ENCODE assay signal across 9 mouse cellular contexts in genomic region chr4:126752608-126753141, GRCm38 (mm10). TPM values are rescaled to one million over a fixed set of nuclear protein-coding genes. Genes with fewer than 3 reads are reported as not detected.
A peak's percentile ranks its signal among the peaks of the same experiment; 100 is the strongest.
DNase-seq lines count a peak whose midpoint lies in the region; ATAC-seq and TF ChIP-seq lines count a peak whose summit lies in the region.
"Had no signal": no experiment of that assay in that cellular context is flagged by ENCODE, and none has a peak within 500 bp of the region (broad histone marks: within the 10 kb centered on the region; RNA-seq: fewer than 3 reads in every experiment).

No protein-coding gene starts in this region.

- H3K27ac ChIP-seq in hindbrain, embryonic 14.5 days = peak overlapping the region; percentile 97

- no peaks in the 10 kb centered on the region for H3K9me3 ChIP-seq in hindbrain, embryonic 14.5 days (ENCODE audit: control insufficient read depth, low read length)

- H3K4me1 ChIP-seq in lung, adult 2 months (ENCODE audit: control insufficient read depth, insufficient read depth, low read length) = peaks cover 6% of the 10 kb centered on the region
- peaks cover 44% of the 10 kb centered on the region for H3K4me1 ChIP-seq in hindbrain, embryonic 14.5 days (replicated peaks; ENCODE audit: control insufficient read depth, insufficient read depth, low read length)

- H3K9ac ChIP-seq in hindbrain, embryonic 14.5 days = peak overlapping the region; percentile 95

- peak overlapping the region; percentile 94 for H3K4me3 ChIP-seq in lung, adult 2 months (replicated peaks; ENCODE audit: extremely low read depth, low read depth, low read length)
- H3K4me3 ChIP-seq in hindbrain, embryonic 14.5 days (replicated peaks; ENCODE audit: low read length) = peak overlapping the region; percentile 95

- H3K27me3 ChIP-seq in hindbrain, embryonic 14.5 days (ENCODE audit: control insufficient read depth, insufficient read depth, low read length) = no peaks in the 10 kb centered on the region

- peak overlapping the region; percentile 91 for H3K4me2 ChIP-seq in hindbrain, embryonic 14.5 days (replicated peaks)

- H3K36me3 ChIP-seq in hindbrain, embryonic 14.5 days (replicated peaks; ENCODE audit: control insufficient read depth, insufficient read depth) = peaks cover 22% of the 10 kb centered on the region

- no peak for ATAC-seq in cerebellum, adult (ENCODE audit: insufficient number of reproducible peaks, low FRiP score, low TSS enrichment)
- no peak for ATAC-seq in hindbrain, embryonic 14.5 days (ENCODE audit: low FRiP score)
- ATAC-seq in megakaryocyte progenitor cell, adult 5-6 weeks (replicated peaks; ENCODE audit: poor library complexity) = peak; percentile 17

- 0% methylated on average over 23 of the region's 23 CpGs for WGBS in lung, adult 2 months
- WGBS in hindbrain, embryonic 14.5 days = under 1% methylated on average over 23 of the region's 23 CpGs

- DNase-seq in cerebellum, adult 11 months = peak; percentile 66
- DNase-seq in lung, adult 2 months = no peak
- no peak for DNase-seq in lung, postnatal 10 days
- DNase-seq in cerebellum, postnatal 36 days = peak; percentile 59 to 63
- DNase-seq in hindbrain, embryonic 14.5 days (ENCODE audit: low spot score) = peak; percentile 46
- peak; percentile 53 for DNase-seq in testis, postnatal 10 days (ENCODE audit: low spot score)

- TF ChIP-seq POLR2A in lung, adult 2 months (IDR thresholded peaks at IDR 0.05; ENCODE audit: borderline replicate concordance, extremely low read depth, low read depth, low read length) = no peak

- no peak for TF ChIP-seq CTCF in lung, adult 2 months (IDR thresholded peaks at IDR 0.05; ENCODE audit: insufficient read depth, low read length)

RNA-seq across cellular contexts. Expression of gene Ncdn, which starts 0.6 kb away (rescaled TPM):
- 31.5 and 31.9 TPM in 2 replicates for polyA plus RNA-seq in lung, adult 2 months (2012; rRNA removed)
- 116 and 123 TPM in 2 replicates for polyA plus RNA-seq in hindbrain, embryonic 14.5 days (2014; fragmentation: Nextera tagmentation; extraction: Ambion mirVana)
- 8.9 and 9.6 TPM in 2 replicates for total RNA-seq in megakaryocyte progenitor cell, adult 5-6 weeks (2015)
- total RNA-seq in megakaryocyte progenitor cell, adult 5-6 weeks (2017) = 8.2 and 8.5 TPM in 2 replicates

RNA-seq across cellular contexts. Expression of gene AU040320, which starts 0.7 kb away (rescaled TPM):
- polyA plus RNA-seq in lung, adult 2 months (2012; rRNA removed) = 28.8 and 39.4 TPM in 2 replicates
- 37.3 and 42.6 TPM in 2 replicates for polyA plus RNA-seq in hindbrain, embryonic 14.5 days (2014; fragmentation: Nextera tagmentation; extraction: Ambion mirVana)
- total RNA-seq in megakaryocyte progenitor cell, adult 5-6 weeks (2015) = 11.6 and 14.3 TPM in 2 replicates
- 12.5 and 19.1 TPM in 2 replicates for total RNA-seq in megakaryocyte progenitor cell, adult 5-6 weeks (2017)

RNA-seq across cellular contexts. Expression of gene Tfap2e, which starts 16.6 kb away (rescaled TPM):
- polyA plus RNA-seq in lung, adult 2 months (2012; rRNA removed) = 0.28 TPM in 1 of 2 replicates, not detected in the other
- polyA plus RNA-seq in hindbrain, embryonic 14.5 days (2014; fragmentation: Nextera tagmentation; extraction: Ambion mirVana) = 0.48 and 0.54 TPM in 2 replicates
- total RNA-seq in megakaryocyte progenitor cell, adult 5-6 weeks (2015) = not detected in 2 replicates
- total RNA-seq in megakaryocyte progenitor cell, adult 5-6 weeks (2017) = not detected in 2 replicates
- total RNA-seq: hematopoietic stem cell, adult 5-6 weeks had no signal

Comparison
In these comparisons a context has a peak if more than half of its experiments do, and no peak if none do; other contexts are left out.
1. DNase-seq: peak in cerebellum, adult 11 months (single experiment), cerebellum, postnatal 36 days (2 of 2), hindbrain, embryonic 14.5 days (single experiment) and testis, postnatal 10 days (single experiment); none in lung, adult 2 months (single experiment) and lung, postnatal 10 days (single experiment).